Mouse (Mus musculus): Measurements from ENCODE around the gene Dnajc8. TPM values are rescaled to one million over a fixed set of nuclear protein-coding genes. Genes with fewer than 3 reads are reported as not detected.

Gene Dnajc8
- 194 and 212 TPM in 2 replicates for polyA plus RNA-seq (2014; fragmentation: Nextera tagmentation; extraction: Ambion mirVana)

GRCm38 (mm10) chr4:132535406-132536121 lies at the start of gene Dnajc8:
Dnajc8 (plus strand) TSS chr4:132535550.
- H3K4me1 ChIP-seq (replicated peaks; ENCODE audit: control insufficient read depth, insufficient read depth, low read length) = peaks cover 3% of the 10 kb centered on the region; the same call in 1 of the 2 replicates
- under 1% methylated on average over 60 of the region's 60 CpGs for WGBS
- peak; percentile 75 for ATAC-seq (ENCODE audit: low FRiP score)
- H3K4me3 ChIP-seq (ENCODE audit: low read depth, low read length) = peak within 1 kb of the TSS; percentile 100
- H3K36me3 ChIP-seq (ENCODE audit: control insufficient read depth, insufficient read depth, low read length) = no peaks in the 10 kb centered on the region; the same call in 1 of the 2 replicates
- peak within 1 kb of the TSS; percentile 92 for H3K9ac ChIP-seq (ENCODE audit: low read depth, low read length)
- H3K4me2 ChIP-seq (replicated peaks; ENCODE audit: low read depth, low read length) = peak within 1 kb of the TSS; percentile 83
- peak within 1 kb of the TSS; percentile 79 for H3K27ac ChIP-seq (ENCODE audit: low read depth, low read length)
- DNase-seq (ENCODE audit: low spot score) = peak; percentile 97
- H3K27me3 ChIP-seq (ENCODE audit: control insufficient read depth, insufficient read depth, low read length) = no peaks in the 10 kb centered on the region
- no peaks in the 10 kb centered on the region for H3K9me3 ChIP-seq (ENCODE audit: control insufficient read depth, low read length)

GRCm38 (mm10) chr4:132488521-132488920 lies 46.8 kb upstream of the Dnajc8 start:
- Histone ChIP-seq H3K27me3 (ENCODE audit: control insufficient read depth, insufficient read depth, low read length) (no peaks in the 10 kb centered on the region), H3K4me1 (replicated peaks; ENCODE audit: control insufficient read depth, insufficient read depth, low read length) (no peaks in the 10 kb centered on the region), H3K4me2 (replicated peaks; ENCODE audit: low read depth, low read length) (no peak overlapping the region), H3K9ac (ENCODE audit: low read depth, low read length) (no peak overlapping the region), H3K4me3 (ENCODE audit: low read depth, low read length) (no peak overlapping the region), H3K27ac (ENCODE audit: low read depth, low read length) (no peak overlapping the region), H3K36me3 (ENCODE audit: control insufficient read depth, insufficient read depth, low read length) (no peaks in the 10 kb centered on the region), H3K9me3 (ENCODE audit: control insufficient read depth, low read length) (no peaks in the 10 kb centered on the region)
- 91% methylated on average over 3 of the region's 3 CpGs for WGBS
- ATAC-seq (ENCODE audit: low FRiP score) (no peak), DNase-seq (ENCODE audit: low spot score) (no peak)

DNA sequence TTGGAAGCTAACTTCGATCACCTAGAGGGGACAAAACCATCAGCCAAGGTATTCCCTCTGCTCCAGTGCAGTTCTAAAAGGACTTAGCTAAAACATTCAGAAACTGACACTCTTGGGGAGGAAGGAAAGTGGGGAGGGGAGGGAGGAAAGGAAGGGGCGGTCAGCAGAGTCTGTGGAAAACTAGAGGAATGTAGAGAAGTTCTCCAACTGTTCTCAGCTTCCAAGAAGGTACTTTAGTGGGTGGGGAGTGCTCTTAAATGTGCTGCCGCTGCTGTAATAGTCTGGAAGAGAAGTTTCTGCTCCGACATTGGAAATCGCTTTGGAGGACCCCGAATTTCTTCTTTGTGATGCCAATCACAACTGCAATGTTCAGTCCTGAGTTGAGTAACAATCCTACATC lies 46.4 kb upstream of the Dnajc8 start:
- H3K9ac ChIP-seq (ENCODE audit: low read depth, low read length) = no peak overlapping the region
- no peaks in the 10 kb centered on the region for H3K4me1 ChIP-seq (replicated peaks; ENCODE audit: control insufficient read depth, insufficient read depth, low read length)
- no peak overlapping the region for H3K27ac ChIP-seq (ENCODE audit: low read depth, low read length)
- DNase-seq (ENCODE audit: low spot score) = no peak
- H3K27me3 ChIP-seq (ENCODE audit: control insufficient read depth, insufficient read depth, low read length) = no peaks in the 10 kb centered on the region
- WGBS = 85% methylated on average over 6 of the region's 6 CpGs
- no peaks in the 10 kb centered on the region for H3K36me3 ChIP-seq (ENCODE audit: control insufficient read depth, insufficient read depth, low read length)
- H3K9me3 ChIP-seq (ENCODE audit: control insufficient read depth, low read length) = no peaks in the 10 kb centered on the region
- no peak for ATAC-seq (ENCODE audit: low FRiP score)
- H3K4me2 ChIP-seq (replicated peaks; ENCODE audit: low read depth, low read length) = no peak overlapping the region
- H3K4me3 ChIP-seq (ENCODE audit: low read depth, low read length) = no peak overlapping the region

GRCm38 (mm10) chr4:132490273-132491010 lies 44.9 kb upstream of the Dnajc8 start:
- Histone ChIP-seq H3K9ac (ENCODE audit: low read depth, low read length) (no peak overlapping the region), H3K4me1 (replicated peaks; ENCODE audit: control insufficient read depth, insufficient read depth, low read length) (no peaks in the 10 kb centered on the region), H3K36me3 (ENCODE audit: control insufficient read depth, insufficient read depth, low read length) (no peaks in the 10 kb centered on the region), H3K4me2 (replicated peaks; ENCODE audit: low read depth, low read length) (no peak overlapping the region), H3K4me3 (ENCODE audit: low read depth, low read length) (no peak overlapping the region), H3K27me3 (ENCODE audit: control insufficient read depth, insufficient read depth, low read length) (no peaks in the 10 kb centered on the region), H3K27ac (ENCODE audit: low read depth, low read length) (no peak overlapping the region), H3K9me3 (ENCODE audit: control insufficient read depth, low read length) (no peaks in the 10 kb centered on the region)
- 92% methylated on average over 15 of the region's 15 CpGs for whole genome bisulfite sequencing
- ATAC-seq (ENCODE audit: low FRiP score) = no peak
- no peak for DNase-seq (ENCODE audit: low spot score)

GRCm38 (mm10) chr4:132491057-132491456 lies 44.3 kb upstream of the Dnajc8 start:
- Histone ChIP-seq H3K4me1 (replicated peaks; ENCODE audit: control insufficient read depth, insufficient read depth, low read length) (no peaks in the 10 kb centered on the region), H3K9ac (ENCODE audit: low read depth, low read length) (no peak overlapping the region), H3K36me3 (ENCODE audit: control insufficient read depth, insufficient read depth, low read length) (no peaks in the 10 kb centered on the region), H3K27me3 (ENCODE audit: control insufficient read depth, insufficient read depth, low read length) (no peaks in the 10 kb centered on the region), H3K27ac (ENCODE audit: low read depth, low read length) (no peak overlapping the region), H3K4me3 (ENCODE audit: low read depth, low read length) (no peak overlapping the region), H3K4me2 (replicated peaks; ENCODE audit: low read depth, low read length) (no peak overlapping the region), H3K9me3 (ENCODE audit: control insufficient read depth, low read length) (no peaks in the 10 kb centered on the region)
- 96% methylated on average over 8 of the region's 8 CpGs for WGBS
- DNase-seq (ENCODE audit: low spot score) (no peak), ATAC-seq (ENCODE audit: low FRiP score) (no peak)

GRCm38 (mm10) chr4:132491748-132492147 lies 43.6 kb upstream of the Dnajc8 start:
- Histone ChIP-seq H3K9ac (ENCODE audit: low read depth, low read length) (no peak overlapping the region), H3K4me3 (ENCODE audit: low read depth, low read length) (no peak overlapping the region), H3K4me2 (replicated peaks; ENCODE audit: low read depth, low read length) (no peak overlapping the region), H3K9me3 (ENCODE audit: control insufficient read depth, low read length) (no peaks in the 10 kb centered on the region), H3K27me3 (ENCODE audit: control insufficient read depth, insufficient read depth, low read length) (no peaks in the 10 kb centered on the region), H3K36me3 (ENCODE audit: control insufficient read depth, insufficient read depth, low read length) (no peaks in the 10 kb centered on the region), H3K27ac (ENCODE audit: low read depth, low read length) (no peak overlapping the region), H3K4me1 (replicated peaks; ENCODE audit: control insufficient read depth, insufficient read depth, low read length) (no peaks in the 10 kb centered on the region)
- WGBS = 88% methylated on average over 6 of the region's 6 CpGs
- no peak for ATAC-seq (ENCODE audit: low FRiP score)
- no peak for DNase-seq (ENCODE audit: low spot score)

DNA sequence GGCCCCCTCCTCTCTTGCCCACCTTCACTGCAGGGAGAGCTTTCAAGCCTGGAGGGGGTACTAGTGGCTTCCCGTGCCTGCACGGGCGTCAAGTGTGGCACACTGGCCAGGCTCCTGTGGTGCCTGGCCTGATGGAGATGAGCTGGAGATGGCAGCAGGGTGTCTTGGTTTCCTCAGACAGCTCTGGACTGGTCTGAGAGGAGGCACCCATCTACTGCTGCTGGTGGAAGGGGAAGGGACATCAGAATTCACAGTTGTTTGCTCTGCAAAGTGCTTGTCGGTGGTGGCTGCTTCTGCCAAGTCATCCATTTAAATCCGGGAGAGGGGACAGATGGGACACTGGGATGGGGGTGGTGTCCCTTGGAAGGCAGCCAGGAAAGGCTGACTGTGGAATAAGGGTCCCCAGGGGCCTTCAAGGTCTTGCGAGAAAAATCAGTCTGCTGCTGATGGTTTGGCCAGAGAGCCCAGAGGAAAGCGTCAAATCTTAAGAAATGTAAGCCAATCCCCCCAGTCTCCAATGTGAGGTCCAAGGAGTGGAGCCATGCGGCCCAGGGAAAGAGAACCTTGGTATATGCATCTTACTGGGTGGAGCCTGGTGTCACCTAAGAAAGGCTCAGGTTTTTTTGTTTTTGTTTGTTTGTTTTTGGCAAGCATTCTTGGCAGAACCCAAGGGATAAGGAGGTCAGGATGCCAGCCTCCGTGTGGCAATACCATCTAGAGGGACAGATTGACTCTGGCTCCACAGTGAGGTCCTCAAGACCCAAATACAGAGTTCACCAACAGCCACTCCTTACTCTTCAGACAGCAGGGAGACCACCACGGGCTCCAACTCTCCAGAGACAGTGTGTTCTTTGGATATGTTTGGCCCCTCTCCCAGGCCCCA lies 42.9 kb upstream of the Dnajc8 start:
- Histone ChIP-seq H3K27me3 (ENCODE audit: control insufficient read depth, insufficient read depth, low read length) (no peaks in the 10 kb centered on the region), H3K4me3 (ENCODE audit: low read depth, low read length) (no peak overlapping the region), H3K27ac (ENCODE audit: low read depth, low read length) (no peak overlapping the region), H3K4me1 (replicated peaks; ENCODE audit: control insufficient read depth, insufficient read depth, low read length) (no peaks in the 10 kb centered on the region), H3K4me2 (replicated peaks; ENCODE audit: low read depth, low read length) (no peak overlapping the region), H3K9ac (ENCODE audit: low read depth, low read length) (no peak overlapping the region), H3K9me3 (ENCODE audit: control insufficient read depth, low read length) (no peaks in the 10 kb centered on the region), H3K36me3 (ENCODE audit: control insufficient read depth, insufficient read depth, low read length) (no peaks in the 10 kb centered on the region)
- ATAC-seq (ENCODE audit: low FRiP score) (no peak), DNase-seq (ENCODE audit: low spot score) (no peak)
- WGBS = 79% methylated on average over 10 of the region's 10 CpGs

DNA sequence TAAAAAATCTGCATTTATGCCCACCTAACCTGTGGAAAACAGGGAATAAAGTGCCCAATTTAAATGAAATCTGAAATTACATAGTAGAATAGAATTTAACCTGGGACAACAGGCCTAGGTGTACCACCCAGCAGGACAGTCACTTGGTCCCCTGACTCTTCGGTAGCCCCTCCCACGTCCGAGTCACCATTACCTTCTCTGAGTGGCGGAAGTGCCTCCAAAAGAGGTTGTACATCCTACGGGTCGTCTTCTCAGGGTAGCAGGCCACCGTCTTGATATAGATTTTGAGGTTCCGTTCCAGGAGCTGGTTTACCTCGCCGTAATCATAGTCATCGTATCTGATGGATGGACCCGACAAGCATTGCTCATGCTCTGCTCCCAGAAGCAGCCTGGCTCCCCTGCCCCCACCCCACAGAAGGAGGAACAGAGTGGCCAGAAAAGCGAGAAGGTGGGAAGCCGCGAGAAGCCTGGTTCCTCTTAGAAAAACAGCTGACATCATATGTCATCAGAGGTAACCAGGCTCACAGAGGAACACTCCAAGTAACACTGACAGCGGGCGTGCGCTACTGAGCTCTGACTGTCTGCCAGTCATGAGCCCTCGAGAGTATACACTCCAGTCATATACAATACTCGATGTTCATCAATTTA lies 41.0 kb upstream of the Dnajc8 start:
- no peaks in the 10 kb centered on the region for H3K9me3 ChIP-seq (ENCODE audit: control insufficient read depth, low read length)
- H3K4me2 ChIP-seq (replicated peaks; ENCODE audit: low read depth, low read length) = no peak overlapping the region
- H3K9ac ChIP-seq (ENCODE audit: low read depth, low read length) = no peak overlapping the region
- no peak for ATAC-seq (ENCODE audit: low FRiP score)
- no peaks in the 10 kb centered on the region for H3K4me1 ChIP-seq (replicated peaks; ENCODE audit: control insufficient read depth, insufficient read depth, low read length)
- H3K36me3 ChIP-seq (ENCODE audit: control insufficient read depth, insufficient read depth, low read length) = no peaks in the 10 kb centered on the region
- no peak overlapping the region for H3K27ac ChIP-seq (ENCODE audit: low read depth, low read length)
- DNase-seq (ENCODE audit: low spot score) = no peak
- no peak overlapping the region for H3K4me3 ChIP-seq (ENCODE audit: low read depth, low read length)
- H3K27me3 ChIP-seq (ENCODE audit: control insufficient read depth, insufficient read depth, low read length) = no peaks in the 10 kb centered on the region
- 93% methylated on average over 20 of the region's 20 CpGs for WGBS
